Mouse (Mus musculus): ENCODE data around the gene Zcchc24. TPM values are rescaled to one million over a fixed set of nuclear protein-coding genes. Genes with fewer than 3 reads are reported as not detected.
"Not testable (repeated sequence)": the region's sequence is repeated elsewhere in the genome, so short reads cannot be mapped to it uniquely, and the experiment has no call there.

The Zcchc24 gene
- polyA plus RNA-seq (2015; fragmentation: Nextera tagmentation; extraction: Ambion mirVana), result 10.7 and 12.3 TPM in 2 replicates

- Histone ChIP-seq H3K4me3 (peak within 1 kb of the TSS; percentile 55), H3K27me3 (no peaks in the 10 kb centered on the region), H3K27ac (replicated peaks) (peak within 1 kb of the TSS; percentile 38; the same call in 1 of the 2 replicates), H3K4me1 (peaks cover 41% of the 10 kb centered on the region), H3K4me2 (replicated peaks) (peak within 1 kb of the TSS; percentile 95), H3K9me3 (no peaks in the 10 kb centered on the region), H3K36me3 (no peaks in the 10 kb centered on the region), H3K9ac (replicated peaks) (peak within 1 kb of the TSS; percentile 56)
- WGBS, result under 1% methylated on average over 37 of the region's 55 CpGs
- ATAC-seq (replicated peaks), result peak; percentile 87
Observed at GRCm38 (mm10) chr14:25768915-25769625, at the start of gene Zcchc24. Gene Zcchc24, minus strand, starts transcription at chr14:25769039.

- Histone ChIP-seq H3K27me3 (no peaks in the 10 kb centered on the region), H3K4me3 (no peak overlapping the region), H3K9me3 (no peaks in the 10 kb centered on the region), H3K9ac (replicated peaks) (no peak overlapping the region), H3K4me2 (replicated peaks) (no peak overlapping the region), H3K4me1 (0 out of 2 replicates have a peak, but pooled peaks cover 2% of the 10 kb centered on the region), H3K36me3 (no peaks in the 10 kb centered on the region), H3K27ac (replicated peaks) (no peak overlapping the region)
- peak; percentile 58; the same call in 1 of the 2 replicates for ATAC-seq (replicated peaks)
- WGBS, result 8% methylated on average over 9 of the region's 9 CpGs
Observed at GRCm38 (mm10) chr14:25816416-25816815, 47.6 kb upstream of the Zcchc24 start.

DNA sequence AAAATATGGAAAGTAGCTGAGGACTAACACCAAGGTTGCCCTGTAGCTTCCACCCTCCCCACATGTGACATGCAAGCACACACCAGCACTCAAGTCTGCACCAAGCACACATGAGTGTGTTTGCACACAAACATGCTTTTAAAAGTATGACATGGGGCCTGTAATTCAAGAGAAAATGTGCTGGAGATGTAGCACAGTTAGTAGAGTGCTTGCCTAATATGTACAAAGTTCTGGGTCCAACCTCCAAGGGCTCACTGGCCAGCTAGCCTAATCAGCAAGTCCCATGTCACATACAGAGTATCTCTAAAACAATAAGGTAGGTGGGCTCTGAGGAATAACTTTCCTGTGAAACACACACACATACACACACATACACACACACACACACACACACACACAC, 45.3 kb upstream of the Zcchc24 start:
- Histone ChIP-seq H3K36me3 (no peaks in the 10 kb centered on the region), H3K27me3 (no peaks in the 10 kb centered on the region), H3K4me1 (0 out of 2 replicates have a peak, but pooled peaks cover 2% of the 10 kb centered on the region), H3K4me3 (no peak overlapping the region), H3K9me3 (no peaks in the 10 kb centered on the region), H3K27ac (replicated peaks) (no peak overlapping the region), H3K4me2 (replicated peaks) (no peak overlapping the region), H3K9ac (replicated peaks) (no peak overlapping the region)
- ATAC-seq (replicated peaks), result no peak

GRCm38 (mm10) chr14:25811026-25811425, 42.2 kb upstream of the Zcchc24 start:
- not testable (repeated sequence) for H3K27me3 ChIP-seq; H3K4me3 ChIP-seq; ATAC-seq (replicated peaks); H3K4me2 ChIP-seq (replicated peaks); H3K4me1 ChIP-seq; H3K9ac ChIP-seq (replicated peaks); H3K9me3 ChIP-seq; H3K27ac ChIP-seq (replicated peaks); H3K36me3 ChIP-seq
- WGBS, result 73% methylated on average over 1 of the region's 1 CpGs

DNA sequence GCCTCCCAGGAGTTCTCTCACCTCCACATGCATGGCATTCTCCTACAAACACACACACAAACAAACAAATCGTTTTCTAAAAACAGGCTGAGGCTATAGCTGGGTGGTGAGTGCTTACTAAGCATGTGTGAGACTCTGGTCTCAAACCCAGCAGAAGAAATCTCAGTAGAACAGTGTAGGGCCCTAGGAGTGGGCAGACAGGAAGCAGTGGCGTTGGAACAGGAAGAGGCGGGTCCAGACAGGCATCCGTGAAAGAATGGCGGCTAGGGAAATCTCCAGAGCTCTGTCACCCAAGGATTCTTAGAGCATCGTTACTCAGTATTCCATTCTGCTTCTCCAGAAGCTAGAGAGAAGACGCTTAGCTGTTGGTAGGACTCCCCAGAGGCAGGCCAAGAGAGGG, 37.7 kb upstream of the Zcchc24 start:
- no peak for ATAC-seq (replicated peaks)
- no peaks in the 10 kb centered on the region for H3K27me3 ChIP-seq
- H3K9me3 ChIP-seq, result no peaks in the 10 kb centered on the region
- H3K4me1 ChIP-seq, result no peaks in the 10 kb centered on the region
- no peaks in the 10 kb centered on the region for H3K36me3 ChIP-seq
- no peak overlapping the region for H3K27ac ChIP-seq (replicated peaks)
- no peak overlapping the region for H3K4me2 ChIP-seq (replicated peaks)
- H3K4me3 ChIP-seq, result no peak overlapping the region
- 92% methylated on average over 7 of the region's 7 CpGs for WGBS
- no peak overlapping the region for H3K9ac ChIP-seq (replicated peaks)

DNA sequence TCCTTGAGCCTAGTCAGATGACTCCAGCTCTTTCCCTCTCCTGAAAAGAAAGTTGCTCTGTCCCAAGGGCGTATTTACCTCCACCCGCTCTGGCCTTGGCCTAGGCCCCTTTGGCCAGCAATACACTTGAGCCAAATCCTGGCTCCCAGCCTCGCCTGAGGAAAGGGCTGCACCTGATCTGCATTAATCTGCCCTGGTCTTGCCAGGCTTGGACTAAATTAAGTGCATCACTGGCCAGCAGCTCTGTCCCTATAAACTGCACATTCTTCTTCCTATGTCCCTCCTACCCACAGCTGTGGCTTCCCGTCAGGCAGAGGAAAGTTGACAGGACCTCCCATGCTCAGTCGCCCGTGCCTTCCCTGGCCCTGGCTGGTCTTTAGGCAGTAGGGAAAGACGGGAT, 37.0 kb upstream of the Zcchc24 start:
- Histone ChIP-seq H3K4me2 (replicated peaks) (no peak overlapping the region), H3K36me3 (no peaks in the 10 kb centered on the region), H3K9me3 (no peaks in the 10 kb centered on the region), H3K27me3 (no peaks in the 10 kb centered on the region), H3K4me1 (no peaks in the 10 kb centered on the region), H3K27ac (replicated peaks) (no peak overlapping the region), H3K9ac (replicated peaks) (no peak overlapping the region), H3K4me3 (no peak overlapping the region)
- ATAC-seq (replicated peaks), result no peak
- 72% methylated on average over 7 of the region's 7 CpGs for WGBS

GRCm38 (mm10) chr14:25803246-25803809, 34.5 kb upstream of the Zcchc24 start:
- 30% methylated on average over 3 of the region's 3 CpGs for WGBS
- no peak overlapping the region for H3K27ac ChIP-seq (replicated peaks)
- ATAC-seq (replicated peaks), result no peak
- H3K9ac ChIP-seq (replicated peaks), result no peak overlapping the region
- no peak overlapping the region for H3K4me2 ChIP-seq (replicated peaks)
- H3K4me1 ChIP-seq, result 0 out of 2 replicates have a peak, but pooled peaks cover 4% of the 10 kb centered on the region
- no peaks in the 10 kb centered on the region for H3K36me3 ChIP-seq
- H3K9me3 ChIP-seq, result no peaks in the 10 kb centered on the region
- no peak overlapping the region for H3K4me3 ChIP-seq
- H3K27me3 ChIP-seq, result no peaks in the 10 kb centered on the region

- Histone ChIP-seq H3K36me3 (no peaks in the 10 kb centered on the region), H3K9me3 (no peaks in the 10 kb centered on the region), H3K4me2 (replicated peaks) (no peak overlapping the region), H3K4me3 (no peak overlapping the region), H3K27ac (replicated peaks) (no peak overlapping the region), H3K9ac (replicated peaks) (no peak overlapping the region), H3K4me1 (0 out of 2 replicates have a peak, but pooled peaks cover 4% of the 10 kb centered on the region), H3K27me3 (no peaks in the 10 kb centered on the region)
- no peak for ATAC-seq (replicated peaks)
Observed at GRCm38 (mm10) chr14:25802511-25802910, 33.7 kb upstream of the Zcchc24 start.

- no peaks in the 10 kb centered on the region for H3K27me3 ChIP-seq
- no peak overlapping the region; the same call in 1 of the 2 replicates for H3K4me2 ChIP-seq (replicated peaks)
- no peaks in the 10 kb centered on the region for H3K36me3 ChIP-seq
- no peak overlapping the region for H3K9ac ChIP-seq (replicated peaks)
- peaks cover 9% of the 10 kb centered on the region for H3K4me1 ChIP-seq
- no peak overlapping the region for H3K4me3 ChIP-seq
- 33% methylated on average over 19 of the region's 19 CpGs for WGBS
- no peaks in the 10 kb centered on the region for H3K9me3 ChIP-seq
- no peak overlapping the region for H3K27ac ChIP-seq (replicated peaks)
- peak; percentile 57; the same call in 1 of the 2 replicates for ATAC-seq (replicated peaks)
Observed at GRCm38 (mm10) chr14:25800166-25800960, 31.5 kb upstream of the Zcchc24 start.

- Histone ChIP-seq H3K4me1 (peaks cover 10% of the 10 kb centered on the region), H3K36me3 (no peaks in the 10 kb centered on the region), H3K4me2 (replicated peaks) (no peak overlapping the region), H3K27ac (replicated peaks) (no peak overlapping the region), H3K9me3 (no peaks in the 10 kb centered on the region), H3K9ac (replicated peaks) (no peak overlapping the region), H3K4me3 (no peak overlapping the region), H3K27me3 (no peaks in the 10 kb centered on the region)
- no peak for ATAC-seq (replicated peaks)
- 82% methylated on average over 7 of the region's 7 CpGs for WGBS
Observed at GRCm38 (mm10) chr14:25796619-25797018, 27.8 kb upstream of the Zcchc24 start.

DNA sequence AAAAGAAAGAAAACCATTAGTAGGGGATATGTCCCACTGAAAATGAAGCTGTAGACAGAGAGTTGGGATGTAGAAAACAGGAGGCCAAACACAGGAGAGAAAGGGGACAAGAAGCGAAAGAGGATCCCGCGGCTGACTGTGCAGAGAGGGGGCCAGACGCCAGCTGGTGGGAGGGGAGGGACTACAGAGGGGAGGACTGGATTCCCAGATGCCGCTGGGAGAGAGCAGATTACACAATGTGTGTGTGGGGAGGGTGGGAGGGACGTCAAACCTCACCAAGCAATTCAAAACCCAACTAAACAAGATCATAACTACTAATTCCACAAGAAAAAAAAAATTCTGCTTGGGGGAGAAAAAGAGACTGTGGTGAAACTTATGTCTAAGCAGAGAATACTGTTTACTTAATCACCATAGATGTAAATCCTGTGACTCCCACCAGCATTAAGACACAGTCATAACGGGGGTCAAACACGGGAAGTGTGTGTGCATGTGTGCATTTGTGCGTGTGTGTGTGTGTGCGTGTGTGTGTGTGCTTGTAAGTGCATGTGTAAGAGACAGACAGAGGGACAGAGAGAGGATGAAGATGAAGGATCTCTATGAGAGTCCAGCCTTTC, 26.8 kb upstream of the Zcchc24 start:
- Histone ChIP-seq H3K4me1 (peaks cover 10% of the 10 kb centered on the region), H3K27ac (replicated peaks) (peak overlapping the region; percentile 38), H3K36me3 (no peaks in the 10 kb centered on the region), H3K9ac (replicated peaks) (no peak overlapping the region), H3K4me2 (replicated peaks) (no peak overlapping the region), H3K4me3 (no peak overlapping the region), H3K27me3 (no peaks in the 10 kb centered on the region), H3K9me3 (no peaks in the 10 kb centered on the region)
- 33% methylated on average over 10 of the region's 10 CpGs for WGBS
- peak; percentile 57; the same call in 1 of the 2 replicates for ATAC-seq (replicated peaks)

GRCm38 (mm10) chr14:25795067-25795466, 26.2 kb upstream of the Zcchc24 start:
- ATAC-seq (replicated peaks), result no peak
- Histone ChIP-seq H3K27ac (replicated peaks) (peak overlapping the region; percentile 38), H3K4me2 (replicated peaks) (no peak overlapping the region), H3K36me3 (no peaks in the 10 kb centered on the region), H3K9me3 (no peaks in the 10 kb centered on the region), H3K9ac (replicated peaks) (no peak overlapping the region), H3K27me3 (no peaks in the 10 kb centered on the region), H3K4me1 (peaks cover 9% of the 10 kb centered on the region), H3K4me3 (no peak overlapping the region)
- 71% methylated on average over 6 of the region's 6 CpGs for WGBS

Data from forebrain, embryonic 15.5 days (tissue).